Mouse (Mus musculus) ovary, postnatal 10 days (tissue): ENCODE measurements around the gene Uap1l1.

Experiments
- DNase-seq: peaks from one replicate; pipeline ENCODE4 v3.0.0; 2022; ENCODE audit warnings: low spot score

Uap1l1 gene

DNA sequence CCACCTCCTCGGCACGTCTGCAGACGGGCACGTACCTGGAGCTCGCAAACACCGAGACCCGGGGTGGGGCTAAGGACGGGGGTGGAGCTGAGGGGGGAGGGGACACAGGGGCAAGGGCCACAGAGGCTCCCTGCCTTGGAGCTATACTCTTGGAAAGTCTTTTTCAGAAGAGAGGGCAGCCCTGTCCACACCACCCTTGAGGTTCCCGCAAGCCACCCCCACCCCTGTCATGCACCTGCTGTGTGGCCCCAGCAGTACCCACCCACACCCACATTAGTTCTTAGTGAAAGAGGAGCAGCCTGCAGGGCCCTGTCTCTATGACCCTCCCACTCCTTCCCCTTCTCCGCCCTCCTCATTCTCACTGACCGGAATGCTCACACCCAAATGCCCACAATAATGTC is 54.0 kb downstream of the Uap1l1 start:
- no peak for DNase-seq

DNA sequence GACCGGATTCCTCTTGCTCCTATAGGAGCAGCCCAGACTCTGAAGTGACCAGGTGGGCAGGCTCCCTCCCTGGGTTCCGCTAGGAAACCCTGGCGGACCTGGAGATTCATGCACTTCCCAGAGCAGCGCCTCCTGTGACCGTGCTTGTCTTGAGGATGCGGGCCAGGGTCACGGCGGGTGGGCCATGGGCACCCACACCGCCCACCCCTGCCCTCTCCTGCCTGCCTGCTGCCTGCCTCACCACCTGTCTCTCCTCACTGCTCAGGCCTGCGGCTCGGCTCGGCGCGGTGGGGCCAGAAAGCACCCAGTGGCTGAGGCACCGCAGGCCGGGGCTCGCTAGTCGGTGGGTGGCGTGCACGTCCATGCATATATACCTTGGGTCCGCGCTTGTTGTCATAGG is 54.5 kb downstream of the Uap1l1 start:
- no peak for DNase-seq

DNA sequence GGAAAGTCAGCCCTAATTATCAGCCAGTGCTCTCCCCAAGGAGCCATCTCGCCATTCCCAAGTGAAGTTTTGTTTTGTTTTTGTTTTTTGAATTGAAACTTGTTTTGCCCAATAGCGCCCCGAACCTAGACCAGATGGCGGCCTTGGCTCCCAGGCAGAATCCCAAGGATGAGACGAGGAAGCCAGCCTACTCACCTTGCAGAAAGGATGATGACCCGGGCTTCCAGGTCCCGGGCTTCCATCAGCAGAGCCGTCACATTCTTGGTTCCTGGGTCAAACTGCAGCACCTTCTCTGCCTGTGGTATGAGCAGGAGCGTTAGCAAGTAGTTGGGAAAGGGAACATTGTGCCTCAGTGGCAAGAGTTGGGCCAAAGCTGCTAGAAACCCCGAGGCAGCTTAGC is 55.3 kb downstream of the Uap1l1 start:
- DNase-seq = no peak
